Mouse (Mus musculus): ENCODE measurements around the gene Tmem262.

Gene Tmem262

DNA sequence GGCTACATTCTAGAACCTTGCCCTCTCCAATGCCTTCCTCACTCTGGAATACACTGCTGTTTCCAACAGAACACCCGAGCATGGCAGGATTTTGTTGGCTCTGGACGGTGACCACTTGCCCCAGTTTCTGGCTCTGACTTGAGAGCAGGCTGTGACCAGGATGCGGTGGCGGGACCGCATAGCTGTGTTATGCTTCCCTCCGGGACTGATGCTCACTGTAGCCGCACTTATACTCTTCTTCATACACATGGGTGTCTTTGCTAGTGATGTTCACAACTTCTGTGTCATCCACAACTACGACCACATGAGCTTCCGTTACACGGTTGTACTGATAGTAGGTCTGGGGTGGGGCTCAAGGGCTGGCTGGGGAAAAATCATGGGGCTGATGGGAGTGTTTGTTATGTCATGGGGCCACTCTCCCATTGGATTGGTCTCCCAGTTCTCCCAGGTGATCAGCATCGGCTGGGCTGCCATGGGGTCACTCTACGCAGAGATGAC, at the start of gene Tmem262:
Gene Tmem262, plus strand, starts transcription at position 51 of the 498 bp plus-strand sequence.
- DNase-seq (ENCODE audit: low read depth, low spot score), result no peak

DNA sequence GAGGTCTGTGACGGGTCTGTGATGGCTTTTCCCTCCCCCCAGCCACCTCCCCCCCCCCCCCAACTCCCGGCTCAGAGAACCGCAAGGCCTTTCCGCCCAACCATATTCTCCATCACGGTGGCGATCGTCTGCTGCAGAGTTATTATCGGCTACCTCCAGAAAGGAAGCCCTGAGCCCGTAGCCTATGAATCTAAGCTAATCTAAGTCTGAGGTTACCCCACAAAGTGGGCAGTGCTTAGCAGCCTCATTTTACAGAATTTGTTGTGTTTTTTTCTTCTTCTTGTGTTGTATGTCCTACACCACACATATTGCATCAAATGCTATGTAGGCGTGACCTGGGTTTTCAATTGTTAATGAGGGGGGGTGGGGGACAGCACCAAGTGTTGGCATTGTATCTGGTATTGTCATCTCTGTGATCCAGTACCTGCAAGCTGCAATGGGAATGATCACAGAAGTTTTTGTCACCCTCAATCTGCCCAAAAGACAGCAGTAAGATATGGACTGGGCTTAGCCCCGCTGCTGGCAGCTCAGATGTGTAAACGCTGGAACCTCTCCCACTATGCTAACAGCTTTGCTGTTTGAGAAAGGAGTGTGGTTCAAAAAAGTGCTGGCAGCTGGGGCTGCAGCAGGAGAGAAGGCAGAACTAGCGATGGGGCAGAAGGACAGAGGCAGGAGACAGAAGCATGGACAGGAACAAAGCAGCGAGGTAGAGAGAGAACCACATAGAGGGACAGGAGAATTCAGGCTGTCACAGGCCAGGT, 49.1 kb upstream of the Tmem262 start:
- no peak for DNase-seq (ENCODE audit: low read depth, low spot score)

GRCm38 (mm10) chr19:6035966-6036585, 43.8 kb upstream of the Tmem262 start:
- DNase-seq (ENCODE audit: low read depth, low spot score), result no peak

- DNase-seq (ENCODE audit: low read depth, low spot score), result no peak
These were observed 42.1 kb upstream of the Tmem262 start for GRCm38 (mm10) chr19:6037695-6038094.

DNA sequence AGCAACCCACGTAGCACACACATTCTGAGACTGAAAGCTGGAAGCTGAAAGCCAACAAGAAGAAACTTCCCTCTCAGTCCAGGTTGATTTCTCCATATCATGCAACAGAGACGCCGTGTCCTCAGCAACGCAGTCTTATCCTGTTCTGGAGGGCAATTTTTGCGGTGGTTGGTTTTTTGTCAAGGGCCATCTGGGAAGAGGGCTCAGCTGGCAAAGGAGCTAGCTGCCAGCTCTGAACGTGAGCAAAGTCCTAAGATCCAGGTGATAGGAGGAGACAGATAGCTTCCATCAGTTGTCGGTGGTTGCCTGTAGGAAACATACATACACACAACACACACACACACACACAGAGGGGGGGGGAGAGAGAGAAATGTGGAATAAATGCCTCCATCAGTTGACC, 41.5 kb upstream of the Tmem262 start:
- no peak for DNase-seq (ENCODE audit: low read depth, low spot score)

DNA sequence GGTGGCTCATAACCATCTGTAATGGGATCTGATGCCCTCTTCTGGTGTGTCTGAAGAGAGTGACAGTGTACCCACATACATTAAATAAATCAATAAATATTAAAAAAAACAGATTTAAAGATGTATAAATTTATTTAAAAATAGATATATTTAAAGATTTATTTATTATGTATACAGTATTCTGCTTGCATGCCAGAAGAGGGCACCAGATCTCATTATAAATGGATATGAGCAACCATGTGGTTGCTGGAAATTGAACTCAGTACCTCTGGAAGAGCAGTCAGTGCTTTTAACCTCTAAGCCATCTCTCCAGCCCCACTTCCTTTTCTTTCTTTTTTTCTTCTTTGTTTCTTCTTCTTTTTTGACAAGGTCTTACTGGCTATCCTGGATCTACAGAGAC, 39.8 kb upstream of the Tmem262 start:
- DNase-seq (ENCODE audit: low read depth, low spot score), result no peak

- DNase-seq (ENCODE audit: low read depth, low spot score), result no peak
These were observed 37.5 kb upstream of the Tmem262 start for GRCm38 (mm10) chr19:6042293-6042692.

- peak; percentile 62 for DNase-seq (ENCODE audit: low read depth, low spot score)
These were observed 35.7 kb upstream of the Tmem262 start for GRCm38 (mm10) chr19:6044102-6044501.

DNA sequence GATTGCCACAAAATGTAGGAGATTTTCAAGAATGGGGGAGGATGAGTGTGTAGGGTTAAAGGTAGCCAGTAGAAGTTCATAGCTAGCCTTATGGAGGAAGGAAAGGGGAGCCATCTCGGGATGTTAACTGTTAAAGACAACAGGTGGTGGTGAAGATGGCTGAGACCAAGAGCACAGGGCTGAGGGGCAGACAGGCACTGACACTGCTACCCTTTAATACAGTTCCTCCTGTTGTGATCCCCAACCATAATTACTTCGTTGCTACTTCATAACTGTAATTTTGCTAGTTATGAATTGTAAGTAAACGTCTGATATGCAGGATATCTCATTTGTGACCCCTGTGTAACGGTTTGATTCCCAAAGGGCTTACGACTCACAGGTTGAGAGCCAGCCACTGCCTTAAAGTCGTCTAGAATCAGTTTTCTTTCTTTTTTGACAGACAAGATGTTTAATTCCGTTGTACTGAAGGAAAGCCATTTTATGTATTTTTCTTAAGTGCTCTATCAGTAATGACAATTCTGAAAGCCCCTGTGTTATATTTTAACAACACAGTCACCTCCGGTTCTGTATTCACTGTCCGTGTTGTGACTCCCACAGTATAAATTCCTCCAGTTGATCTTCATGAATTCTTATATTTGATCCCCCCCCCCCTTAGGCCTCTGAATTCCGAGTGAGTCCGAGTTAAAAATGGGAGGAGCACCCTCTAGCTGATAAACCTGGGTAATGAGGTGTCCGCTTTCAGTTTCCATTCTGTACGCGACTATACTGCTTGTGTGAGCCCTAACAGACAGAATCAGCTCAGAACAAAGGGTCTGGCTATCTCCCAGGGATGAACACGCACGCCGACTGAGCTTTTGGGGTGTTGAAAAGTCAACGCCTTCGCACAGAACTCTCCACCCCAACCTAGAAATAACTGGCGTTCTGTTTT, 34.2 kb upstream of the Tmem262 start:
- DNase-seq (ENCODE audit: low read depth, low spot score), result peak; percentile 78

DNA sequence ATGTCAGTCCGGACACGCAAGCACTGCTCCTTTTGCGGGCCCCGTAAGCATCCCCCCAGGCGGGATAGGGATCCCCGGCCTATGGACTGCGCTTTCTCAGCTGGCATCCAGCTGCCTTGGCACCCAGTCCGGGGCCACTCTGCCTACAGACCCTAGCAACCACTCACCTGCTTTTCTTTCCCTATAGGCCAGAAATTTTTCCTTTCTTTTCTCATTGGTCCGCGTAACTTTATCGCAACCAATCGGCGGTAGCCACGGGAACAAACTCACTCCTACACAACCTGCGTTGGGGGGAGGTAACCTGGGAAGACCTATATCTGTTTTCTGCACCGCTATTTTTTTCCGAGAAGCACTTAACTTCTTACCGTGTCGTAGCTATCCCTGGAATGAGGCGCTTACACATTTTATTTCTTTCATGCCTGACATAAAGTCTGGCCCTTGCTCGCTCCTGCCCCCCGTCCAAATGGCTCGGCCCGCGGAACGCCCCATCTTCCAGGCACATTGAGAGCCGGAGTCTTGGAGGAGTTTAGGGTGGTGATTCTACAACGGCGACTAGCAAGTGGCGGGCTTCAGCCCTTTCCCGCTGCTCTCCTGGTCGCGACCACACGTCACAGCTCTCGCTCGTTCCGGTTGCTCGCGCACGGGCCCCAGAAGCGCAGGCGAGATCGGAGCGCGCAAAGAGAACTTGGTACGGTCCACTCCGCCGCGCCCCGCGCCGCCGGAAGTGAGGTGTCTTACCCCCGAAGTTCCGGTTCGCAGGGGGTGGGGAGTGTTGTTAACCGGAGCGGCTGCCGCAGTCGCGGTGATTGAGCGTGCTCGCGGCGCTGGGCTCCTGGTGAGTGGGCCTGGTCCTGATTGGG, 33.3 kb upstream of the Tmem262 start, which contains the start of gene Syvn1:
Gene Syvn1, plus strand, starts transcription at position 283 of the 860 bp plus-strand sequence.
- peak; percentile 96 for DNase-seq (ENCODE audit: low read depth, low spot score)

DNA sequence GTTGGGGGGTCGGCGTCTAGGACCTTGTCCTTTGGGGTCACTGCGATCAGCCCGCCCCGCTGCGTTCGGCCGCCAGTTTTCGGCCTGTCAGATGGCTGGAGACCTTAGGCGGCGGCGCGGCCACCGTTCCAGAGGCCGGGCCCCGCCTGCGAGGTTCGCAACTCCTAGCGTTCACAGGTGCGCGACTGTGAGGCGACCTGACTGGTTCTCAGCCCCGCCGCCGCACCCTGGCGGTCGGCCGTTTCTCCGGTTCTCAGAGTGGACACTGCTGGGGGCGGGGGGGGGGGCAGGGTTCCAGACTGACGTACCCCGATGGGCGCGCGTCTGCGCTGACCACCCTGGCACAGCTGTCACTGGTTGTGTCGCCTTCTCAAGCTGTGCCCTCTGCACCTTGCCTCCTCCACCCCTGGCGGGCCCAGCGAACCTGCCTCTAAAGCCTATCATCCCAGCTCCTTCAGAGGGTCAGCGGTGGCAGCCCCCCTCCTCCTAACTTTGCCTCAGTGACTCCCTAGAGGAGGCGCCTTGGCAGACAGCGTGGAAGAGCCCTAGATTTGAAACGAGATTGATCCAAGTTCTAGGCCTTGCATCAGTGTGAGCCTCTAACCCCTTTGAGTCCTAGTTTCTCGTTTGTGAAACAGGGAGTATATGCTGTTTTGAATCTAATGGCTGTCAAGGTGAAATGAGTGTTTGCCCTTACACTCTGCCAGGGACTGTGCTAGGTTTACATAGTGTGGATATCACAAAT, 32.5 kb upstream of the Tmem262 start:
- DNase-seq (ENCODE audit: low read depth, low spot score), result no peak

- no peak for DNase-seq (ENCODE audit: low read depth, low spot score)
These were observed 32.0 kb upstream of the Tmem262 start for GRCm38 (mm10) chr19:6047899-6048166.

DNA sequence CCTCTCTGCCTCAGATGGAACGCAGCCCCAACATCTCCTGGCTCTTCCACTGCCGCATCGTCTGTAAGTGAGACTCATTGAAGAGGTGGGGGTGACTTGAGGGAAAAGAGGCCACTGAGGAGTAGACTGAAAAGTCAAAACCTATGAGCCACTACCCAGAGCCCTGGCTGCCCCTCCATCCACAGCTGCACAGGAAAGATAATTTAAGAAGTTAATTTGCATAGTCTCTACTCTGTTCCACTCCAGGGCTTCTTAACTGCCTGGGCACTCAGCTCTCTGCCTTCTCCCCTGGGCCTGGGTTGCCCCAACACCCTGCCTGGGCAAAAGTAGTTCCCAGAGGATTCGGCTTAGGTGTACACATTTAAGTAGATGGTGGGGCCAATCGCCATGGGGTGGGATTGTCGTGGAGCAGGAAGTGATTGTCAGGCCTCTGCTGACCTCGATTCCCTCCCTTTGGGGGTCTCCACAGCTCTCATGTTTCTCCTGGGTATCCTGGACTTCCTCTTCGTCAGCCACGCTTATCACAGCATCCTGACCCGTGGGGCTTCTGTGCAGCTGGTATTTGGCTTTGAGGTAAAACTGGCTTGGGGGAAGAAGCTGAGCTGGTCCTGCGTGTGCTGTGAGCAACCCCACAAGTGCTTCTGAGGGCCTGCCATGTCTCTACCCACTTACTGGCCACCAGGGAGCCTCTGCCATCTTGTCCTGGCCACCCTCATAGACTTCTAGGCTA, 31.0 kb upstream of the Tmem262 start:
- no peak for DNase-seq (ENCODE audit: low read depth, low spot score)

DNA sequence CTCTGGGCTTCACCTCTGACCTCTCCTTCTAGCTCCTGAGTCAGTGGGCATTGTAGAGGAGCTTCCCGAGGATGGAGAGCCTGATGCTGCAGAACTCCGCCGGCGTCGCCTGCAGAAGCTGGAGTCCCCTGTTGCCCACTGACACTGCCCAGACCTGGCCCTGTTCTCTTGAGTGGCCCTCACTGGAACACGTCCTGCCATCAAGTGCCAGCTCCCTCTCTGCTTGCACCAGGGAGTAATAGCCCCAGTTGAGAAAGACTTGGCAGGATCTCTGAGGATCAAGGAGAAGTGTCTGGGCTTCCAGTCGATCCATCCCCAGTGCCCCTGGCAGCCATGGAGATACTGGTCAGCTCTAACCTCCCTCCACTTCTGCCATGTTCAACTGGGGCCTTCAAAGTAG, 27.3 kb upstream of the Tmem262 start:
- no peak for DNase-seq (ENCODE audit: low read depth, low spot score)

DNA sequence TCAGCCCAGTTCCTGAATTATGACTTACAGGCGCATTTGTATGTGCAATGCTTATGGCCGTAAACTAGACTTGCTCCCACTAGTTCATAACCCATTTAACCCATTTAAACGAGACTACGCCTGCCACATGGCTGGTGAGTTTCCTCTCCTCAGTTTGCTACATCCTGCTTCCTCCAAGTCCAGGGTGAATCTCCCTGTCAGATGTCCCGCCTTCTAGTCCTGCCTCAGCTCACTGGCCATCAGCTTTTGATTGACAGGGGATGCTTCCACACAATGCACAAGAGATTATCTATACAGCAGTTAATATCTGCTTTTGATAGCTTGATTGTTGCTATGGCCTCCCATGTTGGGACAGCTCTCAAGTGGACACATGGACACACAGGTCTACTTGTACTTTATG, 25.5 kb upstream of the Tmem262 start:
- no peak for DNase-seq (ENCODE audit: low read depth, low spot score)

DNA sequence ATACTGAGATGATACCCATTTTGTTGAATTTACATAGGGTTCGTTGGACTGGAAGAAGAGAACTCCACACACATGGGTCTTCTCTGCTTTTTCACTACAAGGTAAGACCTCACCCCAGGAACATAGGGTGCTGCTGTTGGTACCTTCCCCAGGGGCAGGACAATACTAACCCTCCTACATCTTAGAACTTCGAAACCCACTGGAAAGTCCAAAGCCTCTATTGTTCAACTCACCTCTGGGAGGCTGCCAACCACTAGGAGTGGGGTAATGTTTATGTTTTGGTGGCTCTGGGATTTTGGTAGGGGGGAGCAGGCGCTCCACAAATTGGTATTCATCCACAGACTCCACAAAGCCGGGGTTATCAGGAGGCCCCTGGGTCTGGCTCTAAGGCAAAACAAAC, 23.1 kb upstream of the Tmem262 start:
- DNase-seq (ENCODE audit: low read depth, low spot score), result no peak

DNA sequence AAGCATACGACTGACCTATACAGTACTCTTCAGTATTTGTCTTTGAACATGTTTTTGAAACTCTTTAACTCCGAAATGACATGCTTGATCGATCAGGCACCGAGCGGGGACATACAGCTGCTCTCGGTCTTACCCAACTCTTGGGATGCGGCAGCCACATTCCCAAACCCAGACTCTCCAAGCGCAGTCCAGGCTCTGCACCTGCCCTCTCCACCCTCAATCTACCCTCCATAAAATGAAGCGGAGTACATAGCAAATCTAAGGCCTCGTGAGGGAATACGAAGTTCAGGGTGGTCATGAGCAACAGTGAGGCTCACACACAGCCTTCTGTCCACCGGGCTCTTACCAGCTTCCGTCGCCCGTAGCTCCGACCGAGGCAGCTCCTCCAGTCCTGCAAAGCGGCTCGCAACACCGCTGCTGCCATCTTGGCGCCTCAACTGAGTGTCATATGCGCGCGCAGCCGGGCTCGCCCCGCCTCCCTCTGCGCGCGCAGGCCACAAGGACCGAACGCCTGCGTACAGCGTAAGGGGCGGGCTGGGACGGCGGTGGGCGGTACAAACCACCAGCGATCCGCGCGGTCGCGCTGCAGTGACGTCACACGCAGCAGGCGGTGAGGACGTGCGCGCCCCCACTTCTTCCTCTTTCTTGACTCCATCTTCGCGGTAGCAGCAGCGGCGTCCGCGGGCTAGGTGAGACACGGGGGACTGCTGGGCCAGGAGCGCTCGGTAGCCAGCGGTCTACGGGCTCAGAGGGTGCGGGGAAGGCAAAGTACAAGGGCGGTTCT, 22.3 kb upstream of the Tmem262 start, which contains the start of the genes Mrpl49 and Fau:
Gene Mrpl49, minus strand, starts transcription at position 473 of the 784 bp plus-strand sequence.
Gene Fau, plus strand, starts transcription at position 532 of the 784 bp plus-strand sequence.
- DNase-seq (ENCODE audit: low read depth, low spot score), result peak; percentile 99

DNA sequence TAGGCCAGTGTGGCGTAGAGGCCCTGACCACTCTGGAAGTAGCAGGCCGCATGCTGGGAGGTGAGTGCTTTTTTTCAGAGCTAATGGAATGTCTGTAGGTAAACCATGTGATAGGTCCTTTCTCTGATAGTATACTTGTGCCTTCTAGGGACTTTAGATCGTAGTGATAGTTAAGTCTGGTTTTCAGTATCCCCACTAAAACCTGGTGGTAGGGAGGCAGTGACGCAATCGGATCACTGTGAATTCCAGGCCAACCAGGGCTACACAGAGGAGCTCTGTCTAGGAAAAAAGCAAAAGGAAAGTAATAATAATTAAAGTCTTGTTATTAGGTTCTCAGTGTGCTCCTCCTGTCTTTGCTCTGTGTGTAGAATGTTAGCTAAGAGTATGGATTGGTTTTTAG, 21.3 kb upstream of the Tmem262 start:
- DNase-seq (ENCODE audit: low read depth, low spot score), result no peak

- DNase-seq (ENCODE audit: low read depth, low spot score), result no peak
These were observed 20.9 kb upstream of the Tmem262 start for GRCm38 (mm10) chr19:6058966-6059365.
